Mouse (Mus musculus) frontal cortex, postnatal 14 days (tissue): ENCODE results near the gene Arhgap35.

ENCODE experiments used
- DNase-seq, 2 experiments: peaks; one replicate each; pipeline ENCODE4 v3.0.0; 2022; ENCODE audit warnings: low spot score in 2 of 2

Arhgap35 gene

DNA sequence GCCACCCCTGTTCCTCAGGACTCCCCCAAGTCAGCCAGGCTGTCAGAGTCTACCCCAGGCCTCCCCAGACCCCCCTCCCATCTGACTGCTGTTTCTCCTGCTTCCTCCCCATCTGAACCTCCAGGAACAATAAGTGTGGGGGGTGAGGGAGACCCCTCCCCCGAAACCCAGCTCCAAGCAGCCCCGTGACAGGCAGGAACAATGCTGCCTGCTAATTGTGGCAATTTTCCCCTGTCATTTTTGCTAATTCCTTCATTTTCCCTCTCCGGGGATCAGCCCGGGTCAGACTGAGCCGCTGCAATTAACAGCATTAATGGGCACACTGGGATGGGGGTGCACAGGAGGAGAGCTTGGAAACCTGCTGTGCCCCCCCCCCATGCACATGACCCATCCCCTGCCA, 146.7 kb downstream of the Arhgap35 start:
- no peak for DNase-seq

DNA sequence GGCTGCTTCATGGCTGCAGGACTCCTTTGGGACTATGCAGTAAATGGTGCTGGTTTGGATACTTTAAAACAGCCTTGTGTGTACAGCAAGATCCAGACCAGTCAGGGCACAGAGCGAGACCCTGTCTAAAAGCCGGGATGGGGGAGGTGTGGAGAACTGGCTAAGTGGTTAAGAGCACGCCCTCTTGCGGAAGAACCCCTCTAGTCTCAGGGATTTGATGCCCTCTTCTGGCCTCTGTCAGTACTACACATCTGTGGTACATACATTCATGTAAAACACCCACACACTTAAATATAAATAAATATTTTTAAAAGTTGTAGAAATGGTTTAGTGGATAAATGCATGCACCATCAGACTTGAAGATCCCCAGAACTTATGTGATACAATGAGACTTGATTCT, 148.2 kb downstream of the Arhgap35 start:
- DNase-seq: no peak

DNA sequence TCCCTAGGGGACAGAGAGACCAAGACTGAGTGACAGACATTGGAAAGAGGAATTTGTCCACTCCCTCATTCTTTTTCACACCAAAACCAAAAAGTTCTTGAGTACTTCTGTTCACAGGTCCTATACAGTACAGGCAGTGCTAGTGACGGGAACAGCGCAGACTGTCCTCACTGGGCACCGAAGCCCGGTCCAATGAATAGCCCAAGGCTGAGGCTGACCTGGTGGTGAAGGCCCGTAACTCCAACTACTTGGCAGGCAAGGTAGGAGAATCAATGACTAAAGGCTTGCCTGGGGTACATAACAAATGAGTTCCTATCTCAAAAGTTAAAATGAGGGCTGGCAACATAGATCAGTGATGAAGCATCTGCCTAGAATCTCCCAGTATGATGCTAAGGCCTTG, 149.2 kb downstream of the Arhgap35 start:
- DNase-seq: no peak

DNA sequence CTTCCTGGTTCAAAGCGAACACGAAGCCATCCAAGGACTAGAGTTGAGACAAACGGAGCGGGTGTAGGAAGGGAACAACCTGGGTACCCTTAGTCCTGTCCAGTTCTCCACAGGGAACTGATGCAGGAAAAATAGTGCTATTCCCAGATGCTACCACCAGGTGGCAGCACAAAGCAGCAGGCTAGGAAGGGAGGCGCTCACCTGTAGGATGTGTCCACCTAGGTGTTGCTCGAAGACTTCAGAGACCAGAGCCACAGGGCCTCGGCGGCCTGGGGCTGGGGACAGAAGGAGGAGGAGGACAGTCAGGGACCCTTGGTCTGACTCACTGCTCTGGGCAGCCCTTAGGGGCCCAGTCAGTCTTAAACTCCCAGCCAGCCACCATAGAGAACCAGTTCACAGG, 149.6 kb downstream of the Arhgap35 start:
- DNase-seq: peak; percentile 50 to 61

- peak; percentile 47 to 82 for DNase-seq
Measured at GRCm38 (mm10) chr7:16463214-16463613, 151.6 kb downstream of the Arhgap35 start.

- DNase-seq: no peak
Measured at GRCm38 (mm10) chr7:16461705-16462104, 153.1 kb downstream of the Arhgap35 start.

GRCm38 (mm10) chr7:16461151-16461550, 153.6 kb downstream of the Arhgap35 start:
- no peak for DNase-seq

DNA sequence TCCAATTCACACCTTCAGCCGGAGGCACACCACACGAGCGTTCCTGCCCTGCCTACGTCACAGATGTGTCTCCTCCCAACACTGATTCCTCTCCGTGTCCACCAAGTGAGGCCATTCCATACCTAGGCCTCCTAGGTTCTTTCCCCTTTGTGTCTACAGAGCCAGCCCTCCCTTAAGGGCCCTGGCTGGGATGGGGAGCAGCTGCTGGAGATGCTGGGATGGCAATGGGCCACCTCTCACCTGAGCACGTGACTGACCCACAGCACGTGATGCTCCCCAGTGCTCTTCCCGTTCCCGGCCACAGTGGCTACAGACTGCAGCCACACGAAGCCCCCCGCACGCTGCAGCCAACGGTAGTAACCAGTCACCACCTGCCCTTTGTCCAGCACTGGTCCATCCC, 154.2 kb downstream of the Arhgap35 start:
- no peak for DNase-seq

DNA sequence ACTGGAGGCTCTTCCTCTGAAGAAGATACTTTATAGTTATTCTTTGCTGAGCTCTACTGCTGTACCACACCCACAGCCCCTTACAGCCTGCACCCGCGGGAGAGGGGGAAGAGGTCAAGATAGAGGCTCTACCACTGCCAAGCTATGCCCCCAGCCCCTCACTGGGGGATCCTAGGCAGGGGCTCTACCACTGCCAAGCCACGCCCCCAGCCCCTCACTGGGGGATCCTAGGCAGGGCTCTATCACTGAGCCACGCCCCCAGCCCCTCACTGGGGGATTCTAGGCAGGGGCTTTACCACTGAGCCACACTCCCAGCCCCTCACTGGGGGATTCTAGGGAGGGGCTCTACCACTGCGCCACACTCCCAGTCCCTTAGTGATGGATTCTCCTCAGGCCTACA, 158.5 kb downstream of the Arhgap35 start:
- no peak for DNase-seq

DNA sequence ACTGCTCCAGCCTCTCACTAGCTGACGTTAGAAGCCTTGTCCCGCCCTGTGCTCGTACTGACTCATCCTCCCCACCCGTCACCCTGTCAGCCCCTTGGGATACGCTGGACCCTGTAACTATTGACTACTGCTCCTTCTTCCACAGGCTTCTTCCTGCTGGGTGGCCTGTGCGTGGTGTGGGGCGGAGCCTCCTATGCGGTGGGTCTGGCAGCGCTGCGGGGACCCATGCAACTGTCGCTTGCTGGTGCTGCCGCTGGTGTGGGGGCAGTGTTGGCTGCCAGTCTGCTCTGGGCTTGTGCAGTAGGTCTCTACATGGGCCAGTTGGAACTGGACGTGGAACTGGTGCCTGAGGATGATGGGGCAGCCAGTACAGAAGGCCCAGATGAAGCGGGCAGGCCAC, 159.8 kb downstream of the Arhgap35 start:
- DNase-seq: no peak

GRCm38 (mm10) chr7:16453118-16453711, 161.6 kb downstream of the Arhgap35 start:
- DNase-seq: peak; percentile 47 to 59

- peak; percentile 79 to 89 for DNase-seq
Measured at GRCm38 (mm10) chr7:16452587-16453073, 162.2 kb downstream of the Arhgap35 start, which contains the start of gene Tmem160. Tmem160 (plus strand) TSS chr7:16452779.

GRCm38 (mm10) chr7:16451656-16452055, 163.1 kb downstream of the Arhgap35 start:
- no peak for DNase-seq
